Mouse (Mus musculus) embryonic fibroblast, embryonic 13.5 days (primary cell): Measurements from ENCODE around the gene Dync2h1.
A peak's percentile ranks its signal among the peaks of the same experiment; 100 is the strongest.

ENCODE experiments used
- CTCF ChIP-seq: IDR thresholded peaks from 2 replicates; pipeline ENCODE4 v1.5.1; 2011; ENCODE audit warnings: mild to moderate bottlenecking, control low read depth, low read length, moderate library complexity, borderline replicate concordance; ENCODE audit not compliant: insufficient read depth
- POLR2A ChIP-seq: IDR thresholded peaks from 2 replicates; pipeline ENCODE4 v1.6.1; 2011; ENCODE audit warnings: low read depth, mild to moderate bottlenecking, control low read depth, low read length, moderate library complexity

DNA sequence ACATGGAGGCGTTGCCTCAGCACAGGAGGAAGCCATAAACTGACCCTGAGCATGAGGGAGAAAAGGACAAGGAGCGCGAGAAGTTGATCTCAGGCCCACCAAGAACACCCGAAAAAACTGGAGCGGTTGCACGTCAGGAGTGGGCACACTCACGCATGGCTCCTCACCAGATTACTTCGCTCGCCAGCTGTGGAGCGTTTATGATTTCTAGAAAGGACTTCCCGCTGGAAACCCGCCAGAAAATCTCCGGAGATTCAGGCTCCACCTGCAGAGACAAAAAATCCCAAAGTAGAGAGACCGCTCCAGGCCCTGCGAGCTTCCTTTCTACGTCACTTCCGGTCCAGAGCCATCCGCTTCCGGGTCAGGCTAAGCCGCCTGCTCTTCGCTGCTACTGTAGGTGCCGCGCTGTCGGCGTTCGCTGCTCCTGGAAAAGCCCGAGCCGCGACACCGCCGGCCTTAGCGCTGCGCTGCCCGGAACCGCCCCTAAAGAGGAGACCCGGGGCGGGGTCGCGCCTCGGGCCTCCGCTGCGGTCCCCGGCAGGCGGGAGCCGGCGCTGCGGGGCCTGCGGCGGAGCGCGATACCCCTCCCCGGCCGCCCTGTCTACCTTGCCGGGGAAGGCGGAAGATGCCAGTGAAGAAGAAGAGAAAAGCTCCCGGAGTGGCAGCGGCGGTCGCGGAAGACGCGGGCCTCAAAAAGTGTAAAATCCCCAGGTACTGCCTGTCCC is at the start of gene Dync2h1, which contains the start of gene Dcun1d5:
- TF ChIP-seq CTCF, result no peak
- TF ChIP-seq POLR2A, result peak; percentile 85
